Mouse (Mus musculus): ENCODE measurements around the gene Gm36210.

The Gm36210 gene

GRCm38 (mm10) chr7:4906466-4906950 is at the start of gene Gm36210:
TSS of gene Gm36210 (minus strand) at chr7:4906516.
- DNase-seq (ENCODE audit: low read depth), result no peak

- no peak for DNase-seq (ENCODE audit: low read depth)
Observed at GRCm38 (mm10) chr7:4953815-4954445, 47.6 kb upstream of the Gm36210 start.

GRCm38 (mm10) chr7:4950561-4951342 is 44.4 kb upstream of the Gm36210 start:
- no peak for DNase-seq (ENCODE audit: low read depth)

GRCm38 (mm10) chr7:4948386-4948785 is 42.1 kb upstream of the Gm36210 start:
- no peak for DNase-seq (ENCODE audit: low read depth)

- no peak for DNase-seq (ENCODE audit: low read depth)
Observed at GRCm38 (mm10) chr7:4947855-4948254, 41.5 kb upstream of the Gm36210 start.

- peak; percentile 92 for DNase-seq (ENCODE audit: low read depth)
Observed at GRCm38 (mm10) chr7:4943223-4943815, 37.0 kb upstream of the Gm36210 start.

- no peak for DNase-seq (ENCODE audit: low read depth)
Observed at GRCm38 (mm10) chr7:4942673-4943072, 36.4 kb upstream of the Gm36210 start.

- DNase-seq (ENCODE audit: low read depth), result peak; percentile 92
Observed at GRCm38 (mm10) chr7:4940068-4940479, 33.8 kb upstream of the Gm36210 start.

- DNase-seq (ENCODE audit: low read depth), result peak; percentile 56
Observed at GRCm38 (mm10) chr7:4938456-4938855, 32.1 kb upstream of the Gm36210 start.

GRCm38 (mm10) chr7:4937392-4937791 is 31.1 kb upstream of the Gm36210 start:
- DNase-seq (ENCODE audit: low read depth), result no peak

GRCm38 (mm10) chr7:4936832-4937231 is 30.5 kb upstream of the Gm36210 start:
- no peak for DNase-seq (ENCODE audit: low read depth)

GRCm38 (mm10) chr7:4934160-4934914 is 28.0 kb upstream of the Gm36210 start:
- DNase-seq (ENCODE audit: low read depth), result no peak

GRCm38 (mm10) chr7:4933103-4933502 is 26.8 kb upstream of the Gm36210 start:
- DNase-seq (ENCODE audit: low read depth), result no peak

- no peak for DNase-seq (ENCODE audit: low read depth)
Observed at GRCm38 (mm10) chr7:4928323-4928722, 22.0 kb upstream of the Gm36210 start.

- no peak for DNase-seq (ENCODE audit: low read depth)
Observed at GRCm38 (mm10) chr7:4927711-4928110, 21.4 kb upstream of the Gm36210 start.

- DNase-seq (ENCODE audit: low read depth), result no peak
Observed at GRCm38 (mm10) chr7:4926849-4927248, 20.5 kb upstream of the Gm36210 start.

- DNase-seq (ENCODE audit: low read depth), result no peak
Observed at GRCm38 (mm10) chr7:4925441-4926381, 19.4 kb upstream of the Gm36210 start, which contains the start of gene Ssc5d. TSS of gene Ssc5d (plus strand) at chr7:4925785.

- no peak for DNase-seq (ENCODE audit: low read depth)
Observed at GRCm38 (mm10) chr7:4924891-4925301, 18.6 kb upstream of the Gm36210 start.

- no peak for DNase-seq (ENCODE audit: low read depth)
Observed at GRCm38 (mm10) chr7:4924483-4924882, 18.2 kb upstream of the Gm36210 start.

- DNase-seq (ENCODE audit: low read depth), result no peak
Observed at GRCm38 (mm10) chr7:4923586-4924364, 17.5 kb upstream of the Gm36210 start.
